Mouse (Mus musculus) monocyte, adult 2 months (primary cell): Measurements from ENCODE around the gene Ropn1l.

Experiments used
- DNase-seq, 2 experiments: peaks; one replicate each; pipeline ENCODE4 v3.0.0; 2022; ENCODE audit warnings: low spot score in 2 of 2, low read depth in 1 of 2

Ropn1l gene

DNA sequence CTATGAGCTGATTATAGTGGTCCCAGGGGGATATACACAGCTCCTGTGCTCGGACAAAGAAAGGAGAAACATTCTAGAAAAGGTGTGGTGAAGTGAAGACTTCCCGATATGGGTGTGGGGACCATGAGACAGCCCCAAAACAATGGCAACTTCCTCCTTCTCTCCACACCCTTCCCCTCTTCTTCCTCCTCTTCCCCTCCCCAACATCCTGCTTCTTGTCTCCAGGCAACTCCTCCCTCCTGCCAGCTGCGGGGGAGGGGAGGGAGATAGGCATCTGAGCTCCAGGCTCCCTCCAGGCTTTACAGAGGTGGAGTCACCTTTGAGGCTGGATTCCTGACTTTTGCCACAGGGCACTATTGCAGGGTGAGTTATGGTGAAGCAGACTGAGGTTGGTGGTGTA is 40.6 kb downstream of the Ropn1l start:
- no peak for DNase-seq

DNA sequence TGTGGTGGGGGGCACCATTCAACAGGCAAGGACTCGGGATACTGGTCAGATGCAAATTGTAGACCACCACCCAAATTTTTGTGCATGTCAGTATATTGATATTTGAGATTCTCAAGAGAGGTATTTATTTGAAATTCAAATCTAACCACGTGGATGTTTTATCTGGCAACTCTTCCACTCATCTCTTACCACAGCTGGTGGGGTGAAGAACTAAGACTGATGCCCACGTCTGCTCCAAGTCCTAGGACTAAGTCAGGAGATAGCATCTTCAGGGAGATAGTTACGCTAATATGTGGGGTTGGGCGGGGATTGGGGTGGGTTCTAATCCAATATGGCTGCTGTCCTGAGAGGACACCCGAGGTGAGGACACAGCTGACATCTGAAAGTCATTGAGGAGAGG is 41.1 kb downstream of the Ropn1l start:
- no peak for DNase-seq

DNA sequence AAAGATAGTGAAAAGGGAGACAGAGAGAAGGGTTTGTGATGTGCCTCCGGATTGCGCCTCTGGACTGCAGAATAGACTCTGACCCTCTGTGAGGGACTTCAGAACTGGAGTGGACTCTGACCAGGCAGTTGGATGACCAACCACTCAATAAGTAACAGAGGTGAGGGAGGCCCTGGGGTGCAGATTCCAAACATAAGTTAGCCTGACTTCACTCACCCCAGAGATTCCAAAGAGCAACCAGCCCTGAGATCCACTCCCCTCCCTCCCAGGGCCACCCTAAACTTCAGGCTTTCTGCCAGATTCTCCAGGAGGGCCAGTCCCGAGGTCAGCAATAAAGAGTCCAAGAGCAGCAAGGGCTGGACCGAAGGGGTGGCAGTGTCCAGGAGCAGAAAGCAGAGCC is 46.0 kb downstream of the Ropn1l start:
- DNase-seq: no peak

DNA sequence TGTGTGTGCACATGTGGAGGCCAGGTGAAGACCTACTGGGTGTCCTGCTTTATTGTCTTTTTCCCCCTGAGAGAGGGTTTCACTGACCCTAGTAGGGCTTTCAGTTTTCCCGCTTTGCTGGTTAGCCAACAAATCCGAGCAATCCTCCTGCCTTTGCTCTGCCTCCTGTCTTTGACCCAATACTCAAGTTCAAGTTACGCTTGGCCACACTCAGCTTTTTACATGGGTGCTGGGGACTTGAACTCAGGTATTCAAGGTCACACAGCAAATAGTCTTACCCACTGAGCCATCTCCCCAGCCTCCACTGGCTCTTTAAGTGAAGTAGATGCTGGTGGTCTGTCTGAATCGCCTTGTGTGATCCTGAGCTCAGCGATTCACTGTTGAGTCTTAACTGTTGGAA is 46.7 kb downstream of the Ropn1l start:
- DNase-seq: no peak

DNA sequence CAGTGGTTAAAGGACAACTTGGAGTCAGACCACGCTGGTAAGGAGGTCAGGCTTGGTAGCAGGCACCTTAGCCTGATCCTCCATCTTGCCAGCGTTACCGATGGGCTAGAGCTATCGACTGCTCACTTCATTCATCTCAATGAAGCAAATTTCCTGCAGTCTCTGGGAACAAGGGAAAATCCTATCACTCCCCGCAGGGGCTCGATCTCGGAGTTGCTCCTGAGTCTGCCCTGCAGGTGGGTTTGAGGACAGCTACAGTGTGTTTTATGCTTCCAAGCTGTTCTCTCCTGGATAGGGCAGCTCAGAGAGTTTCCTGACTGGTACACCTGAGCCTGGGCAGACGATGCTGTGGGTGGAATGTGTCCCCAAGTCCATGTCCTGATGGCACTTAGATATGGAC is 49.2 kb downstream of the Ropn1l start:
- no peak for DNase-seq

DNA sequence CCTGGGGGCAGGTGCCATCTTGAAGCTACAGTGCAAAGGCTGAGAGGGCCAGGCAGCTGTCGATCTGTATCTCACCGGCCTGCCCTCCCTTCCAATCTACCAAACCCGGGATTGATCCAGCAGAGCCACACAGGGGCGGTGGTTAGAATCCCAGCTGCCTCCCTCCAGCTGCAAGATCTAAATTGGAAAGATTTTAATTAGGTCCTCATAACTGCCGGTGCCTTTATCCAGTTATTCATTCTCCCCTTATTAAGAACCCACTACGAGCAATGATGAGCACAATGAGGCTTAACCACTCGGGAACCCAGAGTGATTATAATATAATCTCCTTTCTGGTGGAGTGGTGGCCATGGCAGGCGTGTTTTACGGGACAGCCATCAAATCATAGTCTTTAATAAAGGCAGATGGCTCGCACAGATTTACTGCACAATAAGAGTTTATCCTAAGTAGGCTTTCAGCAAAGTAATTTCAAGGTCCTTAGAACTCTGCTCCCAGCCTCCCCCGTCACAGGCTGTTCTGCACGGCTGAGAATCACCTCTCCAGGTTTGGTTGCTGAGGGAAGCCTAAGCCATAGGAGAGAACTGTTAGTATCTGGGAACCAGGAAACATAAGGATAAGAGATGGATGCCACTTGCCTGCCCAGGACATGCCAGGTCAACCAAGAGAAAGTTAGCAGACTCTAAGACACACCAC is 51.2 kb downstream of the Ropn1l start:
- DNase-seq: no peak

DNA sequence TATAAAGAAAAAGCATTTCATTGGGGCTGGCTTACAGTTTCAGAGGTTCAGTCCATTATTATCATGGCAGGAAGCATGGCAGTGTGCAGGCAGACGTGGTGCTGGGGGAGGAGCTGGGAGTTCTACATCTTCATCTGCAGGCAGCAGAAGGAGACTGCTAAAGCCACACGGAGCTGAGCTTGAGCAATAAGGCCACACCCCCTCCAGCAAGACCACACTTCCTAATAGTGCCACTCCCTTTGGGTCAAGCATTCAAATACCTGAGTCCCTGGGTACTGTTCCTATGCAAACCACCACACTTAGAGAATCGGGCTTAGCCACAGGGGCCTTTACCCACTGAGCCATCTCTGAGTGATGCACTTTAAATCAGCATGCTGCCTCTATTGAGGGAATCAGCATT is 52.6 kb downstream of the Ropn1l start:
- no peak for DNase-seq

DNA sequence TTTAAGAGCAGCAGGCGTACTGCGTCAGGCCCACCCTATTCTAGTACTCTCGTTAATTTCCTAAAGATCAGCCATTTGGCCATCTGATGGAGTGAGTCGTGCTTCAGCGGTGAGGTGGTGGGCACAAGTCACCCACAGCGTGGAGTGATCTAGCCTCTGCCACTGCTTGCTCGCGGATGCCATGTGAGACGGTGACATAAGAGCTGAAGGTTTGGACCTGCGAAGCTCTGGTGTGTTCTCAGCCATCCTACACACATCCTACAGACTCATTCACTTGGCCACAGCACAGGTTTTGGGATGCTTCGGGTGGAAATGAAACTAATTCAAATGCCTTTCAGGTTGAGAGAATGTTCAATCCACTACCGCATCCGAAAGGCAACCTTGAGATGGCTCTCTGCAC is 54.8 kb downstream of the Ropn1l start:
- DNase-seq: no peak

DNA sequence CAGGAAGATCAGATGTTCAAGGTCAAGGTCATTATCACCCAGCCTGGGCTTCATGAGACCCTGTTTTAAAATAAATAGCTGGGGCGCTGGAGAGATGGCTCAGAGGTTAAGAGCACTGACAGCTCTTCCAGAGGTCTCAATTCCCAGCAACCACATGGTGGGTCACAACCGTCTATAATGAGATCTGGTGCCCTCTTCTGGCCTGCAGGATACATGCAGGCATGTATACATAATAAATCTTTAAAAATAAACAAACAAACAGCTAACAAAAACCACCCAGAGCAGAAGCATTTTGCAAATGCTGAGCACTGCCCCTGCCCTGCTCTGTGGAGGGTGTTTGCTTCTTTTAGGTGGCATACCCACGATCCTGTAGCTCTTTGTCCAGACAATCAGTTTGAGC is 56.2 kb downstream of the Ropn1l start:
- DNase-seq: no peak

DNA sequence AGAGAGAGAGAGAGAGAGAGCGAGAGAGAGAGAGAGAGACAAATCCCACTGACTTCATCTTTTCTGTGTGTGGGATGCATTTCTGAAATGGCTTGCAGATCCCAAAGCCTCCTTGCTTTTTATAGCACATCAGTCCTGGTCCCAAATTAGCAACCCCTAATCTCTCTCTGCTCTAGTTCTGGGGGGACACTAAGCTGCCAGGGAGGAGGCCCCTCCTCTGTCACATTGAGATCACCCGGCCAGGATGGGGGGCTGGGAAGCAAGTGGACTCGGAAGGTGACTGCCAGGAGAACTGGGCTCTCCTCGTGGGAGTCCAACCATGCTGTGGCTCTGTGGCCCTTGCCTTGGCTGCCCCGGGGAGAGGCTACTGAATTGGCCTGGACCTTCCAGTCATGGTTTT is 56.8 kb downstream of the Ropn1l start:
- no peak for DNase-seq

DNA sequence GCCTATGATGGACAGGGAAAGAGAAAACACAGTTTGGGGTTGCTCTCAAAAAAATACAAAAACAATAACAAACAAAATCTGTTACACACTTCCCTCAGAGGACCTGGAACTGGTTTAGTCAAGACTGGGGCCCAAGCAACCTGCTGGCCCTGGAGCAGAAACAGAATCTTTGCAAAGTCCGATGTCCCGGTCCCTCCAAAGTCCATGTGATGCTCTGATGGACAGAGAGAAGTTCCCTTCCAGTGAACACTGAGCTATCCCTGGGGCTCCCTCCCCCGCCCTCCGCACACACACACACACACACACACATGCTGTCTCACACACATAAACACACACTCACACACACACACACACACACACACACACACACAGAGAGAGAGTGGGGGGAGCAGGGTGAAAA is 57.6 kb downstream of the Ropn1l start:
- no peak for DNase-seq

DNA sequence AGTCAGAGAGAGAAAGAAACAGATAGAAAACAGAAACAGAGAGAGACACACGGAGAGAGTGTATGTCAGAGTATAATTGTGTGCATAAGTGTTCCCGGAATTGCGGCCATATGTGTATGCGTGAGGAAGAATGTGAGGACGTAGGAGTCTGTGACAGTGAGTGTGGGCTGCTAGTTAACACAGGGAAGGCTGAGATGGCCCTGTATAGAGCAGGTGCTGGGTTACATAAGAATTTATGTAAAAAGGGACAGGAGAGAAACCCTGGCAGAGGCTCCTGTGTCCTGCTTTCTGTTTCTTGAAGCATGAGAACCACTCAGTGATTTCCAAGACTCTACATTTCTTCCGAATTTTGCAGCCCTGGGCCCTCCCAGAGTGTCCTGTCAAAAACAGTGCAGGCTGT is 60.1 kb downstream of the Ropn1l start:
- no peak for DNase-seq

DNA sequence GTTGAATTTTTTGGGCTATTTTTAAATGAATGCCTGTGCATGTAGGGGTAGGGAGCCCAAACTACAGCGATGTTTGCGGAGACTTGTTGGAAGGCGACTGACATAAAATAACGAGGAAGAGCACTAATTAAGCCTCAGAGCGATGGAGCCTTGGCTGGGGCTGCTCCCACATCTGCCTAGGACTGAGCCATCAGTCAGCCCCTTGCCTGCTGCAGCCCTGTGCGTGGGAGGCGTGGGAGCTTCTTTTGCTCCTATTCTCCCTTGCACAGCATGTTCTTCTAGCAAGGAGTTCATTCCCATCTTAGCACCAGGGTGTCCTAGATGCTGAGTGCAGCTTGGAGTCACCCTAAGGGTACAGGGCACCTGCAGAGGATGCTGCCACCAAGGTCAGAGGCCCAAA is 60.8 kb downstream of the Ropn1l start:
- no peak for DNase-seq

DNA sequence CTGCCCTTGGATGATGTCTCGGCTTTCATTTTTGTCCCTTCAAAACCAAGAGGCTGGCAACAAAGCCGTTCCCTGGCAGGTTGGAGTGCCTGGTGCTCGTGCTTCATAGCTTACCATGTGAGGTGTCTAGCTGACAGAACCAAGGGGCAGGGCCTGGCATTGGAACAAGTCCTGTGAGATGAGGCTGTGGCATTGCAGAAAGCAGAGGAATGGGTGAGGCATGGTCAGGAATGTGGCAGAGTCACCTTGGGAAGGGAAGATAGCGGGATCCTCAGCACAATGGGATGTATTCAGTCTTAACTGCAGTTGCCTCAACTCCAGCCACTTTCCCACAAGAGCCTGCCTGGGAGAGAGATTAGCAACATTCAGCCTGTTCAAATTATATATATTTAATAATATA is 61.4 kb downstream of the Ropn1l start:
- no peak for DNase-seq
